Mouse (Mus musculus) kidney, postnatal 25 days (tissue): ENCODE measurements around the gene Ppt1.
A peak's percentile ranks its signal among the peaks of the same experiment; 100 is the strongest.
"Not testable (repeated sequence)": the region's sequence is repeated elsewhere in the genome, so short reads cannot be mapped to it uniquely, and the experiment has no call there.

ENCODE experiments used
- DNase-seq, 2 experiments: peaks; one replicate each; pipeline ENCODE4 v3.0.0; 2021; ENCODE audit warnings: mixed read lengths in 2 of 2

Ppt1 gene

GRCm38 (mm10) chr4:122835530-122836402 is at the start of gene Ppt1:
Ppt1 (plus strand) TSS chr4:122836242.
- DNase-seq = peak; percentile 92 to 95

DNA sequence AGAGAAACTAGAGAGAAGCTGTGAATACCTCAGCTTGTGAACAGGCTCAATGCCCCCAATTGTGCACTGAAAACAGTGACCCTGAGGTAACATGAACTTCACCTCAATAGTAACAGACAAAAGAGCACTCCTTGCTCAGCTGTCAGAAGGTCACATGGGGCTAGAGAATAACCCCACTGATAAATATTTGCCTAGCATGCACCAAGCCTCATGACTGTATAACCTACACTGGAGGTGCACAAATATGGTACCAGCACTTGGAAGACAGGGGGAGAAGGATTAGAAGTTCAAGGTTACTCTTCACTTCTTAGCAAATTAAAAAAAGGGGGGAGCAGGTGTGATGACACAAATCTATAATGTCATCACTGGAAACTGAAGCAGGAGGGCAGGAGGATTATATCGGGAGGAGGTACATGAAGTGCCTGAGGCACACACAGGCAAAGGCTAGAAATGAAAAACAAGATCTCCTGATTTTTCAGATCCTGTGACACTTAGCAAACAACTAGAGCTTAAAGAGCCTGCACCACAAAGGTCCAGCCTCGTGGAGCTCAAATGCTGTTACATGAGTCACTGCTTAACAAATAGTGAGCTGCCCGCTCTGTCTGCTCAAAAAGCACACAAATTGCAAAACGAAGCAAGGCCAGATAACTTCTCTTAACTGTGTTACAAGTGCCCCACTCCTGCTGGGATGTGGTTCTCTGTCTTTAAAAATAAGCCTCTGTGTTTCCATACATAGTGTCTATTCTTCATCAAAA is 46.5 kb upstream of the Ppt1 start:
- DNase-seq = no peak

DNA sequence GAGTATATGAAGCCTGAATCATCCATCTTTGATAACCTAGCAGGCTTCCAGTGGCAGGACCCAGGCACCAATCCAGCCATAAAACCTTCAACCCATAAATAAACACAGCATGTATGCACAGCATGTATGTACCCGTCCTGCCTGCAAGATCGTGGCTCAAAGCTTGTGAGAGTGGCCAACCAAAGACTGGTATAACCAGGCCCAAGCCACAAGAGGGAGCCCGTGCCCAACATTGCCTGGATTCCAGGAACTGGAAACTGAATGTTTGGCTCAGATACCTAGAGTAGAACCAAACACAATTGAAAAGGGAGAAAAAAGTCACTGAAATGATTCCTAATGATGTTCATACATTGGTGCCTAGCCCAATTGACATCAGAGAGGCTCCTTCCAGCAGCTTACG is 27.9 kb upstream of the Ppt1 start:
- peak; percentile 60 to 70 for DNase-seq

- DNase-seq = no peak
Observed at GRCm38 (mm10) chr4:122811180-122811579, 24.9 kb upstream of the Ppt1 start.

DNA sequence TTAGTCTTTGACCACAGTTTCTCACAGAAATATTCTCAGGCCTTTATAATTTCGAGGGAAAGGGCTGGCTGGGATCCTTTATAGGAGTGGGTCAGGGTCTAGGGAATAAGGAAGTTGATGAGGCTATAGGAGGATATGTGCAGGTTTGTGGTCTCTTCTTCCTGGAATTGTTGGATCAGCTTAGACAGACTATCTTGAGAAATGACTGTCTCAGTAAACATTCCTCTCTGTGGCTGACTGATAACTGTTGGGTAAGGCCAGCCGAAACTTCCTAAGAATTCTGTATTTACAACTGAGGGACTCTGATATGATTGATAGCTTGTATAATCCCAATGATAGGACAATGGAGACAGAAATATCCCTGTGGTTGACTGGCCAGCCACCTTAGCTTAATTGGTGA is 24.2 kb upstream of the Ppt1 start:
- DNase-seq = no peak

- no peak for DNase-seq
Observed at GRCm38 (mm10) chr4:122816202-122816601, 19.8 kb upstream of the Ppt1 start.

DNA sequence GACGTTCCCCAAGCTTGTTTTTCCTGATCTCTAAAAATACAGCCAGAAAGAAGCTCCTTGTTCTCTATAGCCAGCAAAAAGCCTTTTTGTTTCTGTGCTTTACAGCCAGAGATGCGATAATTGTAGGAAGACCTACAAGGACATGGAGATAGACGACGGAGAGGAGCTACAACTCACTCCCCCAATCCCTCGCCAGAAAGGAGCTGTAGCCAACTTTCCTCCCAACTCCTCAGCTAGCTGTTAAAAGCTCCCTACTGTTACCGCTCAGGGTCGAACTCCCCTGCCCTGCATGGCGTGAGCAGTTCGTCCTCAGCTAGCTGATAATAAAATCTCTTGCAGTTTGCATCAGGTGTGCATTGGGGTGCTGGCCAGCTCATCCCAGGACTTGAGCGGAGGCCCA is 15.1 kb upstream of the Ppt1 start:
- DNase-seq = not testable (repeated sequence)

GRCm38 (mm10) chr4:122827651-122828050 is 8.4 kb upstream of the Ppt1 start:
- no peak for DNase-seq

DNA sequence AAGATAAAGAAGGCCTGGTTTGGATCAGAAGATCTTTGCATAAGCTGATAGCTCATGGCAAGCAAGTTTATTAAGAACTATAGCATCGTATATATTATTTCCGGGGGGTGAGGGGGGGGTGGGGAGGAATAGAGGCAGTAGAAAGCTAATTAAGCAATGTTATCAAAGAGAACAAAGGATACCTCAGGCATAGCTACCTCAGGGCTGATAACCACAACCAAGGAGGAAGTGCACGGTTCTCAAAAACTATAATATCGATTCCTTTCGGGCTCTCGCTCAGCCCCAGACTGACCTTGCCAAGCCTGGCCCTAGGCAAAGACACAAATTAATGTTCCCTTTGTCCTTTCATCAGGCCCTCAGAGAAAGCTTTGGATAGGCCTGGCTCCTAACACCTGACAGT is 6.7 kb upstream of the Ppt1 start:
- no peak for DNase-seq

GRCm38 (mm10) chr4:122831888-122832287 is 4.2 kb upstream of the Ppt1 start:
- no peak for DNase-seq

GRCm38 (mm10) chr4:122836403-122836775 is 347 bp downstream of the Ppt1 start:
- DNase-seq = no peak

DNA sequence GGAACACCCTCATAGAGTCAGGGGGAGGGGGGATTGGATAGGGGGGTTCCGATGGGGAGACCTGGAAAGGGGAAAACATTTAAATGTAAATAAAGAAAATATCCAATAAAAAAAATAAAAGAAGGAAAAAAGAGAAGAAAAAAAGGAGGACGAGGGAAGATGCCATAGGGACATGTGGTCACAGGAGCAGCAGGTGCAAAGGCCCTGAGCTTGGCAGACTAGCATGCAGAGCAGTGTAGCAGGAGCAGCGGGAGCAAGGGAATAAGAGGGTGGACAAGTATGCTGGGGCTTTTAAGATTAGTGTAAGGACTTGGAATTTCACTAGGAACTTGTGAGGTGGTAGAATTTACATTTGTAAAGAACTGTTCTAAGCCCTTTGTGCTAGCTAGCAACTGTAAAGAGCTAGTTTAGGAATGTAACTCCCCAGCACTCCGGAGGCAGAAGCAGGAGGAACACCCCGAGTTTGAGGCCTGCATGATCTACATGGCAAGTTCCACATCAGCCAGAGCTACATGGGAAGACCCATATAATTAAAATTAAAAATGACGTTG is 1.2 kb downstream of the Ppt1 start:
- DNase-seq = no peak

GRCm38 (mm10) chr4:122837994-122838393 is 2.0 kb downstream of the Ppt1 start:
- no peak for DNase-seq

DNA sequence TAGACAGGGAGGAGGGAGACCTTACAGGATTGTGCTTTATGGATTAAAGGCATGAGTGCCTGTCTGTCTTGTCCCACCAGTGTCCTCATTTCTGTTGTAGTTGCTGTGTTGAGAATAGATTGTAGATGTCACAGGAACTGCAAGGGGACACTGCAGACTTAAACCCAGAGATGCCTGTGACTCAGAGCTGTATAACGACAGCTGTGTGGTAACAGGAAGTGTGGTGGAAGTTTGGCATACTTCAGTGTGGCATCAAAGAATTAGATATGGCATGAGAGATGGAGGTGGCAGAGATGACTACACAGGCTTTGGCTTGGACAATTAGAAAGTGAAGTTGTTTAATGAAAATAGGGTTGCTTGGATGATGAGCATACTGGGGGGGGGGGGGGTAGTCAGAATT is 2.4 kb downstream of the Ppt1 start:
- DNase-seq = no peak

DNA sequence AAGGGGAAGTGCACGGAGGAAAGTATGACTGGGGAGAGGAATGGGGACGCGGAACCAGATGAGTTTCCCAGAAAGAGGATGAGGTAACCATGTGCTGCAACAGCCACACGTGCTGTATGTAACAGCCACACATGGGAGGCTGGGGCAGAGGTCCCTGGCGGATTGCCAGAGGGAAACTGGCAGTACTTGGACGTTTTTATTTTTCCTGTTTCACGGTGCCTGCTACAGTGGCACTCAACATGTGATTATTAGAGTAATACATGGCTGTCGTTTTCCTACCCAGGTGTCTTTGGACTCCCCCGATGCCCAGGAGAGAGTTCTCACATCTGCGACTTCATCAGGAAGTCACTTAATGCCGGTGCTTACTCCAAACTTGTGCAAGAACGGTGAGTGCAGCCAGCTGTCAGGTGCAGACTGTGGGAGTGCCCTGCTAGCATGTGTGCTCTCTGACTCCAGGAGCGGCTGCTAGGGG is 12.1 kb downstream of the Ppt1 start:
- peak in 1 of 2 experiments; percentile 14 for DNase-seq

- no peak for DNase-seq
Observed at GRCm38 (mm10) chr4:122851535-122851934, 15.5 kb downstream of the Ppt1 start.

GRCm38 (mm10) chr4:122853691-122854090 is 17.6 kb downstream of the Ppt1 start:
- no peak for DNase-seq

DNA sequence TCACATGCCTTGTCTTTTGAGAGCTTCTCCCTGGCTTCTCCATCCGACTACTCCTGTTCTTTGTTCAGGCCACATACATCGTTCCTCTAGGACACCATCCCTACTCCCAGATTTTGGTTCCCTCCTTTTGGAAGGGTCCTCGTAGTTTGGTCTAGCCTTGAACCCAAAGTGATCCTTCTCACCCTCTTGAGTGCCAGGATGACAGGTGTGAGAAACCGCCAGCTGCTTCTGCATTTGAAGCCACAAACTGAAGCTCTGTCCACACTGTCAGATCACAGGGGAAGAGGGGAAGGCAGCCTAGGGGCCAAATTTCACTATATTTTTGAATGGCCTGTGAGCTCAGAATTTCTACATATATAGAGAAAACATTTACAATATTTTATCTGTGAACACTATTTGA is 18.7 kb downstream of the Ppt1 start:
- no peak for DNase-seq

DNA sequence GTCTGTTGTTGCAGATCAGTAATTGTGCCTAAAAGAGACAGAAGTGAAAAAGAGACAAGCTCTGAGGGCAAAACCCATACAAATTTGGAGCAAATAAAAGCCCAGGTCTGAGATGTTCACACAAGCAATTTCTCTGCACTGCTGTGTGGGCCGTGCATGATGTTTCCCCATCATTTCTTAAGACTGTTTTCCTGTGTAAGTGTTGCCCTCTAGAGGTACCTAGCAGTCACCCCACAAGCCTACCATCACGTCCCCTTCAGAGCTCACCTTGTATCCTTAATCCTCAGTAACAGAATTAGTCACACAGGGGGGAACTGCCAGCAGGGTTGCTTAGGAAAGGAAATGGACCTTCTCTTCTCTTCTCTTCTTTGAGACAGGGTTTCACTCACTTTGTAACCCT is 21.9 kb downstream of the Ppt1 start:
- DNase-seq = no peak

GRCm38 (mm10) chr4:122859096-122859674 is 23.1 kb downstream of the Ppt1 start:
- peak in 1 of 2 experiments; percentile 21 for DNase-seq

- DNase-seq = no peak
Observed at GRCm38 (mm10) chr4:122861836-122862235, 25.8 kb downstream of the Ppt1 start.

- DNase-seq = no peak
Observed at GRCm38 (mm10) chr4:122868041-122868440, 32.0 kb downstream of the Ppt1 start.

DNA sequence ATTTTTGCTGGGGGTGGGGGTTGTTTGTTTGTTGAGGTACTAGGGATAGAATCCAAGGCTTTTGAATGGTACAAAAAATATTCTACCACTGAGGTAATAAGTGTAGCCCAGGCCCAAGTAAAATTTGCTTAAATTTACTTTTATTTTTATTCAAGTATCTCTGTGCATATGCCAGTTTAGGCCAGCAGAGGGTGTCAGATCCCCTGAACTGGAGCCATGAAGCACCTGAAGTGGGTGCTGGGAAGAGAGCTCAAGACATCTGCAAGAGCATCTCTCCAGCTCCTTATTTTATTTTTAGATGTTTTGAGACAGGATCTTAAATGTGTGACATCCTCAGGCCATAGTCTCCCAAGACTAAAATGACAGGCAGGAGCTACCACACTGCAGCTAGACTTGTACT is 34.0 kb downstream of the Ppt1 start:
- peak in 1 of 2 experiments; percentile 65 for DNase-seq
